Mouse (Mus musculus) megakaryocyte, embryonic 14.5 days (primary cell): ENCODE measurements at regions not wholly inside any gene's neighbourhood (a gene's known extent, or its start where the extent isn't known, plus 50 kb on each side); places are given as distances from the start of the nearest gene placed in this dataset.

Experiments
- FLI1 ChIP-seq: IDR thresholded peaks from 2 replicates; pipeline ENCODE4 v1.6.1; 2012; ENCODE audit warnings: low read length, inconsistent platforms, mixed read lengths
- GATA1 ChIP-seq: IDR thresholded peaks from 3 replicates; pipeline ENCODE4 v1.6.1; 2012; ENCODE audit warnings: mixed read lengths, low read length, inconsistent platforms, borderline replicate concordance

DNA sequence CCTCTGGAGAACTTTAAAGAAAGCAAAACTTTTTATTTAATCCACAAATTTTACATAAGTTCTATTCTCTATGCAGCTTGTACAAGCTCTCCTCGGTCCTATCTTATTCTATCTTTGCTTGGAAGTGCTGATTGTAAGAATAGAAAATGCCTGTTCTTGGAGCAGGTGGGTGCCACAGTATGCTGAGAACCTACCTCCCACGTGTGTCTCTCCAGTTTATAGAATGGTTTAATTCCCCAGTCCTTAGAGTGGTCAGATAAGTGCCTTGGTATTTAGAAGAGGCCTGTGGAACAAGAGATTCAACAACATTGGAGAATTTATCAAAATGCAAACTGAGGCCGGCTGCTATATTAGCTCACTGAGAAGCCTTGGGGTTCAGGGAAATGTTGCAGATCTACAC, 639.2 kb upstream of the Zeb2 start:
- TF ChIP-seq GATA1 = no peak
- no peak for TF ChIP-seq FLI1
